Mouse (Mus musculus) liver, postnatal 0 days (tissue): ENCODE measurements at regions not wholly inside any gene's neighbourhood (a gene's known extent, or its start where the extent isn't known, plus 50 kb on each side); places are given as distances from the start of the nearest gene placed in this dataset.

ENCODE experiments used
- ATAC-seq: fragments of 200-750 bp; cut with Nextera tagmentation; 2 replicates; pipeline ENCODE4 v1.8.0; 2017; ENCODE audit warnings: mild to moderate bottlenecking, moderate library complexity
- DNase-seq: peaks from one replicate; pipeline ENCODE4 v3.0.0-alpha.2; 2016
- H3K27ac ChIP-seq: fragments of 300-500 bp; sonication (generic); 2 replicates; pipeline ENCODE4 v1.5.1; 2014; ENCODE audit warnings: antibody characterized with exemption, moderate library complexity, mild to moderate bottlenecking, low read depth
- H3K27me3 ChIP-seq: fragments of 300-500 bp; sonication (generic); 2 replicates; pipeline ENCODE4 v1.6.1; 2014; ENCODE audit warnings: low read length, control low read depth, mixed read lengths; ENCODE audit not compliant: insufficient read depth
- H3K36me3 ChIP-seq: fragments of 300-500 bp; sonication (generic); replicated peaks from 2 replicates; pipeline ENCODE4 v1.6.1; 2014; ENCODE audit warnings: mild to moderate bottlenecking, control low read depth, low read length, moderate library complexity, mixed read lengths; ENCODE audit not compliant: insufficient read depth
- H3K4me1 ChIP-seq: fragments of 300-500 bp; sonication (generic); 2 replicates; pipeline ENCODE4 v1.6.1; 2014; ENCODE audit warnings: antibody characterized with exemption, mild to moderate bottlenecking, control low read depth; ENCODE audit not compliant: insufficient read depth
- H3K4me2 ChIP-seq: fragments of 300-500 bp; sonication (generic); 2 replicates; pipeline ENCODE4 v1.6.1; 2014; ENCODE audit warnings: low read depth, mild to moderate bottlenecking, low read length, moderate library complexity, mixed read lengths
- H3K4me3 ChIP-seq: fragments of 300-500 bp; sonication (generic); 2 replicates; pipeline ENCODE4 v1.5.1; 2014; ENCODE audit warnings: low read depth, low read length
- H3K9ac ChIP-seq: fragments of 300-500 bp; sonication (generic); replicated peaks from 2 replicates; pipeline ENCODE4 v1.6.1; 2014; ENCODE audit warnings: mild to moderate bottlenecking, moderate library complexity
- H3K9me3 ChIP-seq: fragments of 300-500 bp; sonication (generic); 2 replicates; pipeline ENCODE4 v1.6.1; 2016; ENCODE audit warnings: mild to moderate bottlenecking, control low read depth, low read length, mixed read lengths
- CTCF ChIP-seq: sonication (generic); IDR thresholded peaks from 2 replicates; pipeline ENCODE4 v1.5.1; 2016; ENCODE audit warnings: antibody characterized with exemption, low read depth
- EP300 ChIP-seq: IDR thresholded peaks from 2 replicates; pipeline ENCODE4 v1.6.1; 2016; ENCODE audit warnings: antibody characterized with exemption, low read depth, mild to moderate bottlenecking
- WGBS: fragments of 180-500 bp; shearing (Covaris S2); extraction: QIAGEN DNeasy Blood & Tissue Kit; methylation state at CpG from one replicate; pipeline ENCODE4 v1.1.7; 2014; ENCODE audit not compliant: insufficient replicate concordance; 5-methylcytosine and 5-hydroxymethylcytosine counted together

GRCm38 (mm10) chr2:158921342-158922255 lies 127.0 kb downstream of the Dhx35 start:
- no peaks in the 10 kb centered on the region; the same call in 1 of the 2 replicates for H3K9me3 ChIP-seq
- WGBS = 70% methylated on average over 12 of the region's 12 CpGs
- TF ChIP-seq CTCF = no peak
- no peak for TF ChIP-seq EP300

GRCm38 (mm10) chr2:158922766-158923165 lies 128.2 kb downstream of the Dhx35 start:
- Histone ChIP-seq H3K27me3 (no peaks in the 10 kb centered on the region), H3K27ac (no peak overlapping the region), H3K4me3 (no peak overlapping the region), H3K36me3 (no peaks in the 10 kb centered on the region), H3K4me2 (no peak overlapping the region), H3K4me1 (no peaks in the 10 kb centered on the region), H3K9me3 (no peaks in the 10 kb centered on the region; the same call in 1 of the 2 replicates), H3K9ac (no peak overlapping the region)
- DNase-seq (no peak), ATAC-seq (no peak)
- 37% methylated on average over 5 of the region's 5 CpGs for WGBS
- TF ChIP-seq EP300 (no peak), CTCF (no peak)

More at GRCm38 (mm10) chr2:158921342-158922255, 127.0 kb downstream of the Dhx35 start:
- H3K4me2 ChIP-seq = no peak overlapping the region
- H3K4me3 ChIP-seq = no peak overlapping the region
- H3K4me1 ChIP-seq = no peaks in the 10 kb centered on the region
- ATAC-seq = no peak
- H3K9ac ChIP-seq = no peak overlapping the region
- H3K36me3 ChIP-seq = no peaks in the 10 kb centered on the region
- no peak overlapping the region for H3K27ac ChIP-seq
- no peak for DNase-seq
- no peaks in the 10 kb centered on the region for H3K27me3 ChIP-seq

GRCm38 (mm10) chr2:158929507-158929906 lies 134.9 kb downstream of the Dhx35 start:
- TF ChIP-seq CTCF (no peak), EP300 (no peak)
- no peak for DNase-seq
- WGBS = 69% methylated on average over 9 of the region's 9 CpGs
- Histone ChIP-seq H3K4me3 (no peak overlapping the region), H3K9ac (no peak overlapping the region), H3K4me1 (no peaks in the 10 kb centered on the region), H3K4me2 (no peak overlapping the region), H3K36me3 (no peaks in the 10 kb centered on the region), H3K9me3 (no peaks in the 10 kb centered on the region), H3K27me3 (no peaks in the 10 kb centered on the region), H3K27ac (no peak overlapping the region)
- ATAC-seq = no peak

DNA sequence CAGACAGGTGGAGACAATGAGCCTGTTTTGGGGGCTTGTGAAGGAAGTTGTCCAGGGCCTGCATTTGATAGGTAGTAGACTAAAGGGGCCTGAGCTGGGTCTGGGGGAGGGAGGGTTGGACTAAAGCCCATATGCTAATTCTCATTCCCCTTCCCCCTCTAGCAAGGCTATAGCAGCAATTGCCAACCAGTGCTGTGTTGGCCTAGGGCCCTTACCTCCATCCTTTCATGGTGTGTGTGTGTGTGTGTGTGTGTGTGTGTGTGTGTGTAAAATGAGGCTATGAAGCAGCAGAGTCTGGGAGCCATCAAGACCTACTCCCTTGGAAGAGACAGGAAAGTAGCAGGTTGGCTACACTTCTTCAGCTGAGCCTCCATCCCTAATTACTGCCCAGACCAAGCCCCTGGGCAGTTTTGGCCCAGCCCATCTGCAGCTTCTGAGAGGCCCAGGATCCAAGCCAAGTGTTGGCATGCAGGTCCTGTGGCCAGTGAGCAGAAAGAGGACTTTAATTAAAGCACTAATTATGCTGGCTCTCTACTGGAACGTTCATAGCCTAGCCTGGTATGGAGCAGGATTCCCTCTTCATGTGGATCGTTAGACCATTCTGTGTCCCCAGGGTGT lies 143.4 kb downstream of the Dhx35 start:
- Histone ChIP-seq H3K9me3 (peaks cover 7% of the 10 kb centered on the region), H3K27me3 (no peaks in the 10 kb centered on the region), H3K9ac (no peak overlapping the region), H3K4me2 (no peak overlapping the region), H3K4me3 (no peak overlapping the region), H3K36me3 (no peaks in the 10 kb centered on the region), H3K4me1 (no peaks in the 10 kb centered on the region), H3K27ac (no peak overlapping the region)
- ATAC-seq = no peak
- no peak for TF ChIP-seq EP300
- no peak for DNase-seq
- WGBS = 79% methylated on average over 2 of the region's 2 CpGs

DNA sequence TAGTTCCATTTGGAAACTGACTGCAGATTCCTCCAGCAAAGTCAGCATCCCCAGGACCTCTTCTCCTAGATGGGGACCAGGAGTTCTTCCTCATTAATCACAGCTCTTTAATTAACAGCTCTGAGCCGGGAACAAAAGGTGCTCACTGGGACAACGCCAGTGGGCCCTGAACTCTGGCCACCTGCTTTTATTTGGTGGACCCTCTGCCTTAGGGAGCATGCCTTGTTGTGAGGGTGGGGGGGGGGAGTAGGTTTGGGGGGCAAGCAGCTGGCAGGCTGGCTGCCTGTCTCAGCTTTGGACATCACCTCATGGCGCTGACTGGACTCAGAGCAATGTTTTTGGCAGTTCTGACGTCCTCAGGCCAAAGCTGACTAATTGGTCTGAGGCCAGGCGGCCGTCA lies 154.8 kb downstream of the Dhx35 start:
- no peaks in the 10 kb centered on the region for H3K4me1 ChIP-seq
- WGBS = 52% methylated on average over 6 of the region's 6 CpGs
- H3K27ac ChIP-seq = no peak overlapping the region
- DNase-seq (no peak), ATAC-seq (no peak)
- no peak overlapping the region for H3K9ac ChIP-seq
- no peak overlapping the region for H3K4me2 ChIP-seq
- no peaks in the 10 kb centered on the region for H3K9me3 ChIP-seq
- TF ChIP-seq CTCF (no peak), EP300 (no peak)
- H3K27me3 ChIP-seq = no peaks in the 10 kb centered on the region
- H3K4me3 ChIP-seq = no peak overlapping the region
- no peaks in the 10 kb centered on the region for H3K36me3 ChIP-seq

DNA sequence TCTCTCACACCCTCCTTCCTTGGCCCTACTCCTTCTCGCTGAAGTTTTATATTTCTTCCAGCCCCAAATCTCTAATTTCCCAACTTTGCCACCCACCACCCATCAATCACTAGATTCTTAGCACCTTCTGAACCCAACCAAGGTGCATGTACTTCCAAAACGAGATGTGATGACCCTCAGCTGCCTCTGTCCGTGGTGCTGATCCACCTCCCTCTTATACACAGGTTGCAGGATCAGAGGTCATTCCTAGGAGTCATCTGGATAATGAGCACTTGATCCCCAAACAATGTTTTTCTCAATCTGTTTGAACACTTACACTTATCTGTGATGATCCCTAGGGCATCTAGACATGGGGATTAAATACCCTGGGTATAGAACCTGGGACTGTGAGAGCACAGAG lies 156.5 kb downstream of the Dhx35 start:
- no peak for TF ChIP-seq CTCF
- no peak for TF ChIP-seq EP300
- H3K9ac ChIP-seq = no peak overlapping the region
- H3K9me3 ChIP-seq = no peaks in the 10 kb centered on the region
- no peak overlapping the region for H3K4me2 ChIP-seq
- DNase-seq (no peak), ATAC-seq (no peak)
- H3K36me3 ChIP-seq = no peaks in the 10 kb centered on the region
- 33% methylated on average over 3 of the region's 3 CpGs for WGBS
- no peaks in the 10 kb centered on the region for H3K27me3 ChIP-seq
- no peak overlapping the region for H3K4me3 ChIP-seq
- H3K27ac ChIP-seq = no peak overlapping the region
- no peaks in the 10 kb centered on the region for H3K4me1 ChIP-seq
